Mouse (Mus musculus) hindbrain, embryonic 16.5 days (tissue): ENCODE measurements around the gene Fggy. TPM values are rescaled to one million over a fixed set of nuclear protein-coding genes. Genes with fewer than 3 reads are reported as not detected.
A peak's percentile ranks its signal among the peaks of the same experiment; 100 is the strongest.

Source experiments
- ATAC-seq: fragments of 200-750 bp; cut with Nextera tagmentation; 2 replicates; pipeline ENCODE4 v1.8.0; 2017; ENCODE audit warnings: moderate TSS enrichment, moderate library complexity
- H3K27ac ChIP-seq: fragments of 300-500 bp; sonication (generic); 2 replicates; pipeline ENCODE4 v1.5.1; 2014; ENCODE audit warnings: low read depth, mild to moderate bottlenecking, control low read depth, low read length, moderate library complexity
- H3K27me3 ChIP-seq: fragments of 300-500 bp; sonication (generic); replicated peaks from 2 replicates; pipeline ENCODE4 v1.6.1; 2014; ENCODE audit warnings: low read length; ENCODE audit not compliant: control insufficient read depth, insufficient read depth
- H3K36me3 ChIP-seq: fragments of 300-500 bp; sonication (generic); 2 replicates; pipeline ENCODE4 v1.6.1; 2014; ENCODE audit warnings: mild to moderate bottlenecking, low read length, moderate library complexity, mixed read lengths; ENCODE audit not compliant: control insufficient read depth, insufficient read depth
- H3K4me1 ChIP-seq: fragments of 300-500 bp; sonication (generic); 2 replicates; pipeline ENCODE4 v1.6.1; 2014; ENCODE audit warnings: low read depth, low read length; ENCODE audit not compliant: control insufficient read depth, insufficient read depth
- H3K4me2 ChIP-seq: fragments of 300-500 bp; sonication (generic); 2 replicates; pipeline ENCODE4 v1.6.1; 2014; ENCODE audit warnings: mild to moderate bottlenecking, low read length, control low read depth, moderate library complexity
- H3K4me3 ChIP-seq: fragments of 300-500 bp; sonication (generic); 2 replicates; pipeline ENCODE4 v1.5.1; 2014; ENCODE audit warnings: mild to moderate bottlenecking, low read length, control low read depth, moderate library complexity
- H3K9ac ChIP-seq: fragments of 300-500 bp; sonication (generic); 2 replicates; pipeline ENCODE4 v1.6.1; 2014; ENCODE audit warnings: low read depth, mild to moderate bottlenecking, control low read depth, low read length, moderate library complexity
- H3K9me3 ChIP-seq: fragments of 300-500 bp; sonication (generic); 2 replicates; pipeline ENCODE4 v1.6.1; 2014; ENCODE audit warnings: mild to moderate bottlenecking, low read length, moderate library complexity; ENCODE audit not compliant: control insufficient read depth
- WGBS: fragments of 180-500 bp; shearing (Covaris S2); extraction: QIAGEN DNeasy Blood & Tissue Kit; methylation state at CpG from one replicate; pipeline ENCODE4 v1.1.7; 2014; 5-methylcytosine and 5-hydroxymethylcytosine counted together
- polyA plus RNA-seq: library from polyadenylated mRNA; unstranded; fragments of >200 nt; fragmentation: Nextera tagmentation; extraction: Ambion mirVana; gene quantifications from 2 replicates; pipeline ENCODE4 v1.2.1, GENCODE M21; 2015

Gene Fggy
- polyA plus RNA-seq, 1 experiment from 2014 or later = 8.8 TPM

DNA sequence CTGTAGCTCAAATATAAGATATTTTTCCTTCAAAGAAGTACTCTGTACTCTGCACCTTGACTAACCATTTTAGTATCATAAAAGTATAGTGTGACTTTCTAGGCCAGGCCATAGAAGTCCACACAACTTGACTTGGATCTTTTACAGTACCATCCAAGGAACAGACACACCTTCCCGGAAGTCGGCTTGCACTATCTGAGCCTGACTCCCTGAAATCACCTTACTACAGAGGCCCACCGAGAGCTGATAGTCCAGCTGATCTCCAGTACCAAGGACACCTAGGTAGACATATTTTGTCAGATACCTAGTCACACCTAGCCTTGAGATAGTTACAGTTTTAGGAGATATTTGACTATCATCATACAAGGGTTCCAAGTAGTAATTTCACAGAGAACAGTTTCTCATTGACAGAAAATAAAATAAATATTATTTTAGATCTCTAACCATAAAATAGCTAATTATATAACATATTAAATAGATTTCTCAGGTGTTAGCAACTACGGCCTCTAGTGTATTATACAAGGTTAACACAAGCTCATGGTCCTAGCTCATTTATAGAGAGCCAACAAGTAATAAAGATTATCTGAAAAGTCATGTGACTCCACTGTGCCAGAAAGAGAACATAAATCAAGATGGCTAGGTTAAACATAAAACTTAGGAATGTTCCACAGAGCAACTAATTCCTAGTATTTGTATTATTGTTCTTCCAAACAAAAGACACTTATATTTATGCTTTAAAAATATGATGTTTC is 15.1 kb upstream of the Fggy start:
- WGBS = 97% methylated on average over 4 of the region's 4 CpGs
- Histone ChIP-seq H3K27me3 (no peaks in the 10 kb centered on the region), H3K4me2 (no peak overlapping the region), H3K27ac (no peak overlapping the region), H3K36me3 (no peaks in the 10 kb centered on the region), H3K4me3 (no peak overlapping the region), H3K9ac (no peak overlapping the region), H3K4me1 (no peaks in the 10 kb centered on the region), H3K9me3 (no peaks in the 10 kb centered on the region)
- no peak for ATAC-seq

DNA sequence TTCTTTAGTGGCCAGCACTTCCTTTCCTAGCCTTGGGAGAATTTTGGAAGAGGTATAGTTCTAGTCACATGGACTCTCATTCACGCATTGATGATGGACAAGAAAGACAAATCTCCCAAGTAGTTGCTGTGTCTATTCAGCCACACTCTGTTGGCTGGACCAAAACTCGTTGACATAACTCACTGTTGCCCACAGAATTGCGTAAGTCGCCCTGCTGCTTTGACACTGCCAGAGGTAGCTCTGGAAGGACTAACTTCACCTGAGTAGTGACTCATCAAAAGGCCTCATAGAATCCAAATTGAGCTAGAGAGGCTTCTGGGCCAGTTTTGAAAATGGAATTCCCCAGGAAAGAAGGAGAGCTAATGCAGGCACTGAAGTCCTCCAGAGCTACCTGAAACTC is 13.8 kb upstream of the Fggy start:
- no peak for ATAC-seq
- H3K9me3 ChIP-seq = no peaks in the 10 kb centered on the region
- H3K36me3 ChIP-seq = no peaks in the 10 kb centered on the region
- no peak overlapping the region for H3K27ac ChIP-seq
- no peak overlapping the region for H3K9ac ChIP-seq
- no peak overlapping the region for H3K4me2 ChIP-seq
- no peaks in the 10 kb centered on the region for H3K4me1 ChIP-seq
- H3K4me3 ChIP-seq = no peak overlapping the region
- H3K27me3 ChIP-seq = no peaks in the 10 kb centered on the region
- 90% methylated on average over 4 of the region's 4 CpGs for WGBS

DNA sequence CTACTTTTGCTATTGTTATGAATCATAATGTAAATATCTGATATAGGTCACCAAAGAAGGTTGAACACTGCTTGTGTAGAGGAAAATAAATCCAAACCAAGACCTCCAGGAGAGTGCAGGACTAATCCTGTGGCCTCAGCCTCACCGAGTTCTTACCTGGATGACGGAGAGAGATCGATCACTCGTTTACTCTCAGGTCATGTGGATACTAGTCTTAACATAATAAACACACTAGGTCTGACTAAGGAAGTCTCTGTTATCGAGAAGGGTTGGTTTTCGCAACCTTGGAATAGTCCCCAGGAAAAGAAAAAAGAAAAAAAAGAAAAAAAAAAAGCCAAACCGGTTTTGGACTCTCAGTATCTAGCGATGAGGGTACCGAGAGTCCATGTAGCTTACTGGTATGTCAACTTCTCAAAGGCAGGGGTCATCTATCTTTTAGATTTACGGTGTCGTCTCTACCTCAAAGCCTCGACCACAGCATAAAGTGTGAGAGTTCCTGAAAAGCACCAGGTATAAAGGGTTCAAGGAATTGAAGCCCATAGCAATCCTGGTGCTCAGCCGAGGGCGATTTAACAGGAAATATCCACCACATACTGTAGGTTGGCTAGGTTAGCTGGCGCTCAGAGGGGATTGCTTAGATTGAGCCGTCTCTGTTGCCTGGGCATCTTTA is 509 bp upstream of the Fggy start:
- no peaks in the 10 kb centered on the region for H3K9me3 ChIP-seq
- peak overlapping the region; percentile 78 for H3K27ac ChIP-seq
- 42% methylated on average over 16 of the region's 16 CpGs for WGBS
- H3K4me3 ChIP-seq = peak overlapping the region; percentile 50
- no peaks in the 10 kb centered on the region for H3K36me3 ChIP-seq
- peak overlapping the region; percentile 82 for H3K4me2 ChIP-seq
- H3K4me1 ChIP-seq = 0 out of 2 replicates have a peak, but pooled peaks cover 2% of the 10 kb centered on the region
- no peaks in the 10 kb centered on the region for H3K27me3 ChIP-seq
- ATAC-seq = no peak
- peak overlapping the region; percentile 70 for H3K9ac ChIP-seq

DNA sequence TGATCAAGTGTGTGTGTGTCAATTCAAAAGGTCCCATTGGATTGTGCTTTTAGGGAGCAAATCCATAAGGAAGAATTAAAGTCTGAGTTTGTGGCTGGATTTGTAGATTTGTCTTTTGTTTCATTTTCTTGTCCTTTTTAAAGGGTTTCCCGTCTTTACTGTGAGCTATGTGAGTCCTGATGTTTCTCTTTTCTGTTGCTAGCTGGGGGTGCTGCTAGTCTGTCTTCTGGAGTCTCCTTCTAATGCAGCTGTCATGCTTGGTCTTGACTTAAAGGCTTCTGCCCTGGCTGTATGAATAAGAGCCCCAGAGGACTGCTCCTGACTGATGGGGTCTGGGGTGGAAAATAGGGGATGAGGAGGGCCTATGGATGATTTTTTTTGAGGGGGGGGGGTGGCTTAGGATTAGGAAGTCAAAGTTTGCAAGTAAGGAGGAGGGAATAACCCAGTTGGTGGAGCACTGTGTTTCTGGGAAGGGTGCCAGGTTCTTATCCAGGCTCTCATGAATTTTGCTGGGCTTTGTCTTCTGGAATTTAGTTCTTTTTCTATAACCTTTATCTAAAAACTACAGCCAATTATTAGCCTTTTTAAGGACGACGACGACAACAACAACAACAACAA is 1.1 kb downstream of the Fggy start:
- no peaks in the 10 kb centered on the region for H3K27me3 ChIP-seq
- H3K9me3 ChIP-seq = no peaks in the 10 kb centered on the region
- no peaks in the 10 kb centered on the region for H3K36me3 ChIP-seq
- no peak for ATAC-seq
- H3K4me3 ChIP-seq = no peak overlapping the region
- 0 out of 2 replicates have a peak, but pooled peaks cover 2% of the 10 kb centered on the region for H3K4me1 ChIP-seq
- WGBS = 44% methylated on average over 4 of the region's 4 CpGs
- no peak overlapping the region for H3K27ac ChIP-seq
- H3K4me2 ChIP-seq = no peak overlapping the region
- no peak overlapping the region for H3K9ac ChIP-seq

DNA sequence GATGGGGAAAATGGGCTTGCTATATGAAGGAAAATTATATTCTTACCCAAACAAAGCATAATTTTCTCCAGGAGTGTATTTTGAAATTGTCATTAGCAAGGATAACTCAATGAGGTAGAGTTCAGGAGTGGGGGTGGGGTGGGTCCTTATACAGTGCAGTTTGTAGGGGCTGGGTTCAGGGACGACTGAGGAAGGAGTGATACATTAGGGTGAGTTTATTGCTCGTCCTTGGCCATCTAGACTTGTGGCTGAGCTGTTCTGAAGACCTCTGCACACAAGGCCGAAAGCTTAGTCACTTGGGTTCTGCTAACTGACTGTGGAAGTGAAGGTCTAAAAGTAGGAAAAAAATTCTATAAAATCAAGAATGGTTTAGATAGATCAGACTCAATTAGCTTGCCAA is 14.3 kb downstream of the Fggy start:
- H3K9me3 ChIP-seq = no peaks in the 10 kb centered on the region
- no peaks in the 10 kb centered on the region for H3K27me3 ChIP-seq
- no peak overlapping the region for H3K4me3 ChIP-seq
- H3K4me1 ChIP-seq = no peaks in the 10 kb centered on the region
- no peak for ATAC-seq
- no peaks in the 10 kb centered on the region for H3K36me3 ChIP-seq
- no peak overlapping the region for H3K9ac ChIP-seq
- H3K27ac ChIP-seq = no peak overlapping the region
- no peak overlapping the region for H3K4me2 ChIP-seq
- 78% methylated on average over 3 of the region's 3 CpGs for WGBS

DNA sequence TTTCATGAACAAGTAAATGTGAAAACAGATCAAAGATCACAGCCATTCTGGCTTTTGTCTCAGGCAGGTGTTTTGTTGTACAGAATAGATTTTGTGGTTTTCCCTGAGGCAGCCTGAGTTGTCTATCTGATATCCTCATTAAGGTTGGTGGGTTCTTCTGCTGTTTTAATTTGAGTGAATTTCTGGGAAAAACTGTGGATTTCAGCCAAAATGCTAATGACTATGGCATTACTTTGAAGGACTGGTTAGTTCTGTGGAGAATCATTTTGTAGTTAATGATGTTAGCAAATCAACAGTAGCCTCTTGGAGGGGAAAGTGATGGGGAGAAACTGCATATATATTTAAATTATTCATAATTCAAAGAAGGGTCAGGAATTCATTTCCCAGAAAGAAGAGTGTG is 16.4 kb downstream of the Fggy start:
- H3K9me3 ChIP-seq = no peaks in the 10 kb centered on the region
- no peak overlapping the region for H3K4me2 ChIP-seq
- no peak for ATAC-seq
- no peaks in the 10 kb centered on the region for H3K36me3 ChIP-seq
- H3K27me3 ChIP-seq = no peaks in the 10 kb centered on the region
- H3K4me3 ChIP-seq = no peak overlapping the region
- H3K4me1 ChIP-seq = no peaks in the 10 kb centered on the region
- no peak overlapping the region for H3K27ac ChIP-seq
- H3K9ac ChIP-seq = no peak overlapping the region

DNA sequence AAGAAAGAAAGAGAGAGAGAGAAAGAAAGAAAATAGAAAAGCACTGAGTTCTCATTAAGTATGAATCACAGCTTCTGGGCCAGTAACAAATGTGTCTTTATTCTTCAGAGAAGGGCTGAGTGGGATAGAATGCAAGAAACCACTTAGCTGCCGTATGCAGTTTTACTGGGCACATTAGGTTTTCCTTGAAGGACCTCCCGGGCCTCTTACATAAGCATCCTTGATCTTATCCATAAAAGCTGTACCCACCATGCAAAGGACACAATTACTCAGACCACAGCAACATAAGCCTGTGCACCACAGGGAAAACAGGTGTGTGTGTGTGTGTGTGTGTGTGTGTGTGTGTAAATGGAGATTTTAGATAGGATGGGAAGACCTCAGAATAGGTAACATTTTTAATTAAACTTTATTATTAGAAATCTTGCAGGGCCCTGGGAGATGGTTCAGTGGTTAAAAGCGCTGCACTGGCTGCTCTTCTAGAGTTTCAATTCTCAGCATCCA is 18.2 kb downstream of the Fggy start:
- H3K4me2 ChIP-seq = no peak overlapping the region
- no peaks in the 10 kb centered on the region for H3K9me3 ChIP-seq
- ATAC-seq = no peak
- no peak overlapping the region for H3K4me3 ChIP-seq
- H3K27me3 ChIP-seq = no peaks in the 10 kb centered on the region
- 66% methylated on average over 3 of the region's 3 CpGs for WGBS
- no peaks in the 10 kb centered on the region for H3K4me1 ChIP-seq
- H3K9ac ChIP-seq = no peak overlapping the region
- H3K27ac ChIP-seq = no peak overlapping the region
- no peaks in the 10 kb centered on the region for H3K36me3 ChIP-seq

DNA sequence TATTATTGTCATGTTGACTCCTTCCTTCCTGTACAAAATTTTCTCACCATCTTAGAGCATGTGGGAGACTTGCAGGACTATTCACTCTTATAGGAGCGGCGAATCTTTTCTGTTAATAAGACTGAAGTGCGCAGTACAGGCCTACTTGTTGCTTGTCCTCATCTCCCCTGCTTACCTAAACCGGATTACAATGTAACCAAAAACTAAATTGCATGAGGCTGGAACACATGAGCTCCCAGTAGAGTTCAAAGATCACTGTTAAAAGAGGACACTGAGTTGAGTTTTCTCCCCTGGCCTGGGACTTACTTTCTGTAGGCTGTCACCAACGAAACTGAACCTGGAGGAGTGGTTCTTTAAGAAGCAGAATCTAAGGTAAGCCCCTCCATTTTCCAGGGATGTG is 21.9 kb downstream of the Fggy start:
- Histone ChIP-seq H3K4me1 (no peaks in the 10 kb centered on the region), H3K4me3 (no peak overlapping the region), H3K9ac (no peak overlapping the region), H3K9me3 (no peaks in the 10 kb centered on the region), H3K36me3 (no peaks in the 10 kb centered on the region), H3K27me3 (no peaks in the 10 kb centered on the region), H3K27ac (no peak overlapping the region), H3K4me2 (no peak overlapping the region)
- WGBS = 90% methylated on average over 5 of the region's 5 CpGs
- no peak for ATAC-seq

DNA sequence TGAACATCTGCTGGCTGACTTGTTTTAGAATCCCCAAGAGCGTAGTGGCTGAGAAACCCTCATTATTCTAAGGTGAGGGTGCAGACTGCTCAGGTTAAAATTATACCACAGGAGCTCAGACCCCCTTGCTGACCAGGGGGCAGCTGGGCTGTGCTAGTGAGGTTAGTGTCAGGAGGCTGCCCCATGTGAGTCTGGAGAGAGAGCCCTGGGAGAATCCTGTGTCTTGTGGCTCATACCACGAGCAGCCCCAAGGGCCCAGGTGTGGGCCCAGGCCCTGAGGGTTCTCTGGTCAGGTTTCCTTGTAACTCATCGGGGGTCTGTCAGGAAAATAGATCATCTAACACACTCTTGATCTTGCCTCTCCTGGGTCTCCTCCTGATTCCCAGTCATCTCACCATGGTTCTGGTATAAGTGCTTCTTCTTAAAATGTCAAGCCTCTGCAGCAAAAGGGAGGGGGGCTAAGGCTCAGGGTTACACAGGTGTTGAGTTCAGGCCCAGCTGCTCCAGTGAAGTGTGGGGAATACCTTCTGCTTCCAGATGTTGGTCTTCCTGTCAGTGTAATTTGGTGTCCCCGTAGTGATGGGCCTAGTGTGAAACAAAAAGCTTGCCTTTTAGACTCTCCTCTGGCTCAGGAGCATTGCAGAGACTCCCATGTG is 26.9 kb downstream of the Fggy start:
- no peak for ATAC-seq
- no peaks in the 10 kb centered on the region for H3K27me3 ChIP-seq
- no peak overlapping the region for H3K4me2 ChIP-seq
- WGBS = 78% methylated on average over 4 of the region's 4 CpGs
- H3K9me3 ChIP-seq = no peaks in the 10 kb centered on the region
- H3K36me3 ChIP-seq = no peaks in the 10 kb centered on the region
- H3K9ac ChIP-seq = no peak overlapping the region
- no peak overlapping the region for H3K4me3 ChIP-seq
- H3K4me1 ChIP-seq = no peaks in the 10 kb centered on the region
- no peak overlapping the region for H3K27ac ChIP-seq
